In genomic region chr3:57583533-57583932, GRCm38 (mm10) we compare ENCODE assay signal across 11 mouse cellular contexts.
"Had no signal": no experiment of that assay in that cellular context is flagged by ENCODE, and none has a peak within 500 bp of the region (broad histone marks: within the 10 kb centered on the region; RNA-seq: fewer than 3 reads in every experiment).

No protein-coding gene starts in this region.

- DNase-seq: gastrocnemius, postnatal 14 days; gastrocnemius, postnatal 36 days; heart, adult 18-20 months; heart, postnatal 14 days; heart, postnatal 36 days; kidney, adult 2 months; kidney, postnatal 10 days; kidney, postnatal 25 days; kidney, postnatal 4 days; liver; liver, embryonic 13.5 days had no signal
